Mouse (Mus musculus) hematopoietic multipotent progenitor cell, adult 10-12 weeks (in vitro differentiated cells): ENCODE results near the gene Olfr533. TPM values are rescaled to one million over a fixed set of nuclear protein-coding genes. Genes with fewer than 3 reads are reported as not detected.

Source experiments
- polyA plus RNA-seq: library from polyadenylated mRNA; stranded (reverse); fragments of >175 nt; gene quantifications from 2 replicates; pipeline ENCODE4 v1.2.3, GENCODE M21; 2012; ENCODE audit warnings: low replicate concordance

Gene Olfr533
- not detected in 2 replicates for polyA plus RNA-seq

DNA sequence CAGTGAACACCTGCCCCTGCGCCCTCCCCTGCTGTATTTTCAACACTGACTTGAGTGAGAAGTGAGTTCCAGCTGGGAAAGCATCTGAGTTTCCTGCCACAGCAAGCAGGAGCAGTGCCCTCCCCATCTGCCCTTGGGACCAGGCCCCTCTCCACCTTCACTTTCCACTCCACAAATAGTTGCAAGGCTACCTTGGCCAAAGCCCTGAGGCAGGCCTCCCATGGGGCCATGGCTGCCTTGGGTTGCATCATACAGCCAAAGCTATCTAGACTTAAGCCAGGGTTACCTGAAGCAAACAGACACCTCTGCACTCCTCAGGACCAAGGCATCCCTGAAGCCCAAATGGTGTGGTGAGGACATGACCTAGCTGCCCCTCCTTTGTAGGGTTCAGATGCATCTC is at the start of gene Olfr533:
Olfr533 (plus strand) TSS at position 301 of the 400 bp plus-strand sequence.

DNA sequence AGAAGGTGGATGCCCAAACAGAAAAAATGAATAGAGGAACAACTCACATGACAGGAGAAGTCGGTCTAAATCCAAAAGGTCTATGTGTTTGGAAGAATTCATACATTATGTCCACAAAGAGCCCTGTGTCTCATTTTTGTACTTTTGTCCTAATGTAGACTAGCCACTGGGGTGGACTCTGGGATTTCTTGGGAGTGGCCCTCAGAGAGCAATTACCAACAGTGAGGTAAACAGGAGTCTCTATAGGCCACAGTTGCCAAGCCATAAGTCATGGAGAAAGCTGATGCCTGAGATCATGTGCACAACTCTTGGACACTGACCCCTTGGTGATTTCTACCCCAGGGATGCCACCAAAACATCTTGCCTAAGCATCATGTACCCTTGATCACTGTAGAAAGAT is 41.6 kb upstream of the Olfr533 start, which contains the start of gene Olfr532:
Olfr532 (minus strand) TSS at position 101 of the 400 bp plus-strand sequence.

DNA sequence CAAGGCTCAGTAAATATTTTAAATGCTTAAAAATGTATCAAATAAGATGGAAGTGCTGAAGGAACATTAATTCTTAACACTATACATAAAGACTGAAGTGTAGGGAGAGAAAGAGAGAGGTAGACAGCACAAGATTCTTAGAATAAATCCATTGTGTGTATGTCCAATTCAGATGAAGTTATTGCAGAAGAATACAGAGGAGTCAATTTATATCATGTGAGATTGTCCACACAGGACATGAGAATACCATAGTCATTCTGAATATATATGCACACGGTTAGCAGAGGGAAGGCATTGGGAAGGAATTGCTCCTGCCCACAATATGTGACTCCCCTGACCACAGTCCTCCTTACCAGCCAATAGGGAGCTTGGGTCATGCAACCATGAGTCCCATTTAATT is 20.7 kb downstream of the Olfr533 start, which contains the start of gene Olfr535:
Olfr535 (plus strand) TSS at position 301 of the 400 bp plus-strand sequence.

DNA sequence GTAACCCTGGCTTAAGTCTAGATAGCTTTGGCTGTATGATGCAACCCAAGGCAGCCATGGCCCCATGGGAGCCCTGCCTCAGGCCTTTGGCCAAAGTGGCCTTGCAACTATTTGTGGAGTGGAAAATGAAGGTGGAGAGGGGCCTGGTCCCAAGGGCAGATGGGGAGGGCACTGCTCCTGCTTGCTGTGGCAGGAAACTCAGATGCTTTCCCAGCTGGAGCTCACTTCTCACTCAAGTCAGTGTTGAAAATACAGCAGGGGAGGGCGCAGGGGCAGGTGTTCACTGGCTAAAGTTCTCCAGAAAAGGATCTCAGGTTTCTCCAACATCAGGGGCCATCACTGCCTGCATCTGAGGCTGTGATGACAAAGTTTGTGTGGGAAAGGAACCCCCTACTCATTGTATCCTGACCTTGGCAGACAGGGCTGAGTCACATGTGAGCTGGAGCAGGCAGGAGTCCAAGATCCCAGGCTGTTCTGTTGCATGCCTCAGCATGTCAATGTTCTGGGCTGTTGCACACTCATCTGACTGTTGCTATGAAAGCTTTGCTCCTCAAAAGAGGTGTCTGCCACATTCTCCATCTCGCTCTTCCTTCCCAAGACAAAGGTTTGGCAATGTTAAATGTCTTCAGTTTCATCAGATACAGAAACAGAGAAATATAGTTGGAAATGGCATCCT is 44.3 kb downstream of the Olfr533 start, which contains the start of gene Olfr536:
Olfr536 (minus strand) TSS at position 51 of the 676 bp plus-strand sequence.

Other genes with a start within 250 kb of the Olfr533 start
- 0.23 and 0.56 TPM in 2 replicates for gene Cd163l1, start 245.1 kb upstream of the Olfr533 start, polyA plus RNA-seq
- gene 5830411N06Rik, start 216.1 kb upstream of the Olfr533 start, polyA plus RNA-seq: 0.38 and 0.60 TPM in 2 replicates
- not detected in 2 replicates for gene Olfr525, start 142.5 kb upstream of the Olfr533 start, polyA plus RNA-seq
- gene Olfr527, start 129.4 kb upstream of the Olfr533 start, polyA plus RNA-seq: not detected in 2 replicates
- 0.21 TPM in 1 of 2 replicates, not detected in the other for gene Olfr60, start 101.7 kb upstream of the Olfr533 start, polyA plus RNA-seq
- not detected in 2 replicates for gene Olfr530, start 87.0 kb upstream of the Olfr533 start, polyA plus RNA-seq
- not detected in 2 replicates for gene Olfr531, start 60.5 kb upstream of the Olfr533 start, polyA plus RNA-seq
- not detected in 2 replicates for gene Olfr532, start 41.7 kb upstream of the Olfr533 start, polyA plus RNA-seq
- not detected in 2 replicates for gene Olfr535, start 20.8 kb downstream of the Olfr533 start, polyA plus RNA-seq
- not detected in 2 replicates for gene Olfr536, start 44.0 kb downstream of the Olfr533 start, polyA plus RNA-seq
- not detected in 2 replicates for gene Olfr538, start 104.5 kb downstream of the Olfr533 start, polyA plus RNA-seq
- not detected in 2 replicates for gene Olfr46, start 137.9 kb downstream of the Olfr533 start, polyA plus RNA-seq
- gene Olfr61, start 165.6 kb downstream of the Olfr533 start, polyA plus RNA-seq: not detected in 2 replicates
- gene Olfr53, start 183.1 kb downstream of the Olfr533 start, polyA plus RNA-seq: not detected in 2 replicates
- 0.01 TPM in 1 of 2 replicates, not detected in the other for gene Olfr539, start 196.6 kb downstream of the Olfr533 start, polyA plus RNA-seq
- not detected in 2 replicates for gene Olfr45, start 218.6 kb downstream of the Olfr533 start, polyA plus RNA-seq
- not detected in 2 replicates for gene Olfr541, start 233.9 kb downstream of the Olfr533 start, polyA plus RNA-seq